Mouse (Mus musculus): ENCODE results near the gene Nceh1. TPM values are rescaled to one million over a fixed set of nuclear protein-coding genes. Genes with fewer than 3 reads are reported as not detected.

Nceh1 gene
- total RNA-seq, 2 experiments from 2014 or later, result 108 to 114 TPM

GRCm38 (mm10) chr3:27222488-27222887, 39.7 kb downstream of the Nceh1 start:
- no peak for DNase-seq (ENCODE audit: low spot score in 2 of 2)

DNA sequence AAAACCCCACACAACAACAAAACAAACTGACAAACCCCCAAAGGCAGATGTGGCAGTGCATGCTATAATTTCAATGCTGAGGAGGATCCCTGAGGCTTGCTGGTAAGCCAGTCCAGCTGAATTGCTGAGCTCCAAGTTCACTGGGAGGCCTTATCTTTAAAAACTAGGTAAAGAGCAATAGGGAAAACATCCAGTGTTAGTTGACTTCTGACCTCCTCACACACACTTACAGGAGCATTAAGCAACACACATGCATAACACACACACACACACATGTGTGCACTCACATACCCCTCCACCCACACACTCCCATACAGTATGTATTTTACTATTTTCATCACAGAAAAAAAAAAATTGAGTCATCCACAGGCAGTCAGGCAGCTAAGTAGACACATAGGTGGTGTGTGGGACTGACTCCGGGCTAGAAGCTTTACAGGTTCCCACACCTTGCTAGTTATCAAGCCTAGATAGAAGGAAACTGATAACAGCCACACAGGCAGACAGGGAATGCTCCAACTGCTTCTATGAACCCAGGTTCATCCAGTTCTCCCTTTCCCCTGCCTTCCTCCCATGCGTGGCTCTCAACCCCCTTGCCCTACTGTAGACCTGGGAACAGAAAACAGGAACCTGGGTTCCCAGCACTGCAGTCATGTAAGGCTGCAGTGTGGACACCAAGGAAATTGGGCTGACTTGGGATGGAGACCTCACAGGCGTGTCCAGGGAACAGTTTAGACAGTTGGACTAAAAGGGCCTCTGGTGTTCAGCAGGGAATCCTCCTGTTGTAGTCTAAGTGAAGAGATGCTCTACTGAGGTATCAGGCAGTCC, 45.1 kb downstream of the Nceh1 start:
- no peak for DNase-seq (ENCODE audit: low spot score in 2 of 2)

DNA sequence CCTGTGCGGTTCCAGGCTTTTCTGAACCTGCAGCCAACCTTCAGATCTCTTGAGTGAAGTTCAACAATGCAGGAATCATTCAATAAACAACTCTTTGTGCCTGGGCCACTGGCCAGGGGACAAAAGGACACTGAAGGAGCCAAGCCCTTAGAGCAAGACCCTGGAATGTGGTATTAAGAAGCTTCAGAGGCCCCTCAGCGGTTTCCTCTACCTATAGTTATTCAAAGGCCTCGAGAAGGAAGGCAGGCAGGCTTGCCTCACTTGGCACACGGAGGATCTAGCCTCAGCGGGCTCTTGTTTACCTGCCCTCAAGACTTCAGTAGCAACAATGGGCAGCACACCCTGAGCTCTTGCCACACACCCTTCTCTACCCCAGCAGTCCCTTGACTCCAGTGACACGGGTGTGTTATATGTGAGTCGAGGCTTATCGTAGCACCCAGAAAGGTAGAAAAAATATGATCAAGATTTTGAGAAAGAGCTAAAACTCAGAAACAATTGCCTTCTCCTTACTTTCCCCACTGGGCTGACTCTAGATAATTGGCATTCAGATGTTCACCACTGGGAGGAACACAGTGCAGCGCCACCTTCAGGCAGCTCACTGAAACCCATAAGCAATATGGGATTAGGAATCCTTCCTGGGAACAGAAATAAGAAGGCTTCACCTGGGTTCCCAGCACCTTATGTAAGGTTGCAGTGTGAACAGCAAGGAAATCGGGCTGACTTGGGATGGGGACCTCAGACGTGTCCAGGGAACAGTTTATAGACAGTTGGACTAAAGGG, 46.0 kb downstream of the Nceh1 start:
- no peak for DNase-seq (ENCODE audit: low spot score in 2 of 2)

DNA sequence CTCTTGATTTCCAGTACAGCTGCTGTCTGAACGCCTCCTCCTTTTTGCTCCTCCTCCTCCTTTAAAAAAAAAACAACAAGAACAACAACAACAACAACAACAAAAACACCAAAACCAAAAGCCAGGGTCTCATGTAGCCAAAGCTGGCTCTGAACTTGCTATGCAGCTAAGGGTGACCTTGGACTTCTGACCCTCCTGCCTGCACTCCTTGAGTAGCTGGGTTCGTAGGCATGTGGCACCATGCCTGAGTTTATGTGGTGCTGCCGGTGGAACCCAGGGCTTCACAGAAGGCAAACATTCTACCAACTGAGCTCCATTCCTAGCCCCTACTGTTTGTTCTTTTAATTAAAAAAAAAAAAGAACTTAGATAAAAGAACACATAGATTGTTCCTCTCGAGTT, 50.6 kb downstream of the Nceh1 start:
- DNase-seq (ENCODE audit: low spot score in 2 of 2), result no peak

DNA sequence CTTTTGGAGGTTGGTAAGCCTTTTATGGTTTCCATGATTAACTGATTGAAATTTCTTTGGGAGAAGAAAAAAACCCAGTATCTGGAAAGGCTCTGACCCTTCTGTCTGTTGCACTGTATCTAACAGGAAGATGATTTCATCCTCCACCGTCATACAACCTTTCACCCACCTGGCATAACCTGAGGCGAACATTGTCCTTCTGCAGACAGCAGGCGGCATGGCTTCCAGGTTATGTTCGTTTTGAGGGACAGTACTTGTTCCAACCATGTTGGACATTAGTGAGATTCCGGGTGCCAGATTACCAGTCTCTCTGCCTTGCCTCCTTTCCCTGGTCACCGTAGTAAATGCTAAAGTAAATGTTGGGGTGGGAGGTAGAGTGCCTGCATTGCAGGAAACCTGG, 51.1 kb downstream of the Nceh1 start:
- DNase-seq (ENCODE audit: low spot score in 2 of 2), result no peak

- DNase-seq (ENCODE audit: low spot score in 2 of 2), result no peak
Observed at GRCm38 (mm10) chr3:27234976-27235375, 52.2 kb downstream of the Nceh1 start.

DNA sequence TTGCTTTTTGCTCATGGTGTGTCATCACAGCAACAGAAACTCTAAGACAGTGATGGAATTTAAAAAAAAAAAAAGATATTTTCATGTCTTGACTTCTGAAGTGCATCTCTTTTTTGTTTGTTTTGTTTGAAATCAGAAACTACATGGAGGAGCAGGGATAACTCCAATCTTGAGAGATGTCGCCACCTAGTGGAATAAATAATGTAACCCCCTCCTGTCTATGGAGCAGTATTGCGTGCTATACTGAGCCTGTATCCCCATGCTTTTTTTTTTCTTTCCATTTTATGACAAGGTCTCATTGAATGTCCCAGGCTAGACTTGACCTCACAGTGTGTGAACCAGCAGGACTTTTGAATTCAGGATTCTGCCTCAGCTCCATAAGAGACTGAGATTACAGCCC, 54.5 kb downstream of the Nceh1 start:
- peak in 1 of 2 experiments; percentile 80 for DNase-seq (ENCODE audit: low spot score in 2 of 2)

- DNase-seq (ENCODE audit: low spot score in 2 of 2), result no peak
Observed at GRCm38 (mm10) chr3:27238563-27238962, 55.8 kb downstream of the Nceh1 start.

GRCm38 (mm10) chr3:27239568-27239967, 56.8 kb downstream of the Nceh1 start:
- DNase-seq (ENCODE audit: low spot score in 2 of 2), result no peak

GRCm38 (mm10) chr3:27241864-27242263, 59.1 kb downstream of the Nceh1 start:
- no peak for DNase-seq (ENCODE audit: low spot score in 2 of 2)

GRCm38 (mm10) chr3:27246166-27246565, 63.4 kb downstream of the Nceh1 start:
- no peak for DNase-seq (ENCODE audit: low spot score in 2 of 2)

GRCm38 (mm10) chr3:27247785-27248184, 65.0 kb downstream of the Nceh1 start:
- DNase-seq (ENCODE audit: low spot score in 2 of 2), result no peak

GRCm38 (mm10) chr3:27249030-27249429, 66.3 kb downstream of the Nceh1 start:
- DNase-seq (ENCODE audit: low spot score in 2 of 2), result no peak

- no peak for DNase-seq (ENCODE audit: low spot score in 2 of 2)
Observed at GRCm38 (mm10) chr3:27250936-27251335, 68.2 kb downstream of the Nceh1 start.

GRCm38 (mm10) chr3:27258461-27258860, 75.7 kb downstream of the Nceh1 start:
- no peak for DNase-seq (ENCODE audit: low spot score in 2 of 2)

DNA sequence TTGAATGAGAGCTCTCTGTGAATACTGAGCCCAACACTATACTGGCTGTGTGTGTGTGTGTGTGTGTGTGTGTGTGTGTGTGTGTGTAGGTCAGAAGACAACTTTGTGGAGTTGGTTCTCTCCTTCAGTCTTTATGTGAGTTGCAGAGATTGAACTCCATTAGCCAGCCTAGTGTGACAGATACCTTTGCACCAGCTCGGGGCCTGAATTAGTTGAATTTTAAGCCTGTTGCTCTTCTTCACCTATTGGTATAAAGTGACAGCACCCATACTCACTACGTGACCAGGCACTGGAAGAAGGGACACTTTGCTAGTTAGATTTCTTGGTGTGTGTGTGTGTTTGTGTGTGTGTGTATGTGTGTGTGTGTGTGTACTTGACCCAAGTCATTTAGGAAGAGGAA, 77.6 kb downstream of the Nceh1 start:
- no peak for DNase-seq (ENCODE audit: low spot score in 2 of 2)

GRCm38 (mm10) chr3:27267327-27267726, 84.6 kb downstream of the Nceh1 start:
- DNase-seq (ENCODE audit: low spot score in 2 of 2), result no peak

DNA sequence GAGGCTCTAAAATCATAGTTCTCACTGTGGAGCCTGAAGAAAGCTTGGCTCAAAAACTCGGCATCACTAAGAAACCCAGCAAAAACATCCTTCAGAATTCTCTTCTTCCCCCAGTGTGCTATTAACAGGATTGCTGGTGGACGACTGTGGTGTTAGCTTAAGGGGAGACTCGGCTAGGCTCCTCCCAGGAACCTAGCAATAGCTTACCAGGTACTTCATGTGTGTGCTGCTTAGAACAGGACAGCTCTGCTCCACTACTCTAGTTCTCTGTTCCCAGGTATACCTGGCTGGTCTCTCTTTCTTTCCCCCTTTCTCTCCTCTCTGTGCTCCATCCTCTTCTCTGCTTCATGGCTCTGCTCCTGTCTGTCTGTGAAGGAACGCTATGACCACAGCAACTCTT, 85.1 kb downstream of the Nceh1 start:
- DNase-seq (ENCODE audit: low spot score in 2 of 2), result no peak

DNA sequence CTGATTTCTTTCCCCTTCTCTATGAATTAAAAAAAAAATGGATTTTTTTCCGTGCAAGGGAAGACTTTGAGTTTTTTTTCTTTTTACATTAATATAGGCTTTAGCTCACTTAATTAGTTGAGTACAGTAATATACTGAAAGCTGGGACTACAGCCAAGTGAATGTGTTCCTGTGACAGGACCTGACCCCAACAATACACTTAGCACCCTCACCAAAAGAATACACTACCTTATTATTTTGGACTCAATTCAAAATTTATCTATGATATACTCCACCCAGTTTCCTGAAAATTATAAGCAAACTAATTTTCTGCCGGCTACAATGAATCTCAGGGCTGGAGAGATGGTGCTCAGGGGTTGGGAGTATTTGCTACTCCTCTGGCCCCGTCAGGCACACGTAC, 86.4 kb downstream of the Nceh1 start:
- DNase-seq (ENCODE audit: low spot score in 2 of 2), result no peak

GRCm38 (mm10) chr3:27270160-27270962, 87.6 kb downstream of the Nceh1 start:
- DNase-seq (ENCODE audit: low spot score in 2 of 2), result no peak

- DNase-seq (ENCODE audit: low spot score in 2 of 2), result no peak
Observed at GRCm38 (mm10) chr3:27272926-27273745, 90.4 kb downstream of the Nceh1 start.
